Mouse (Mus musculus) cortical plate, adult 2 months (tissue): ENCODE results near the gene Amer3.

ENCODE experiments used
- CTCF ChIP-seq: fragments of 200-500 bp; IDR thresholded peaks from 2 replicates; pipeline ENCODE4 v1.5.1; 2011; ENCODE audit warnings: mild to moderate bottlenecking, control low read depth, low read length; ENCODE audit not compliant: insufficient read depth; ENCODE audit errors: extremely low read depth
- POLR2A ChIP-seq: fragments of 200-500 bp; IDR thresholded peaks from 2 replicates; pipeline ENCODE4 v1.6.1; 2011; ENCODE audit warnings: mild to moderate bottlenecking, low read length, control low read depth; ENCODE audit not compliant: insufficient read depth; ENCODE audit errors: extremely low read depth

DNA sequence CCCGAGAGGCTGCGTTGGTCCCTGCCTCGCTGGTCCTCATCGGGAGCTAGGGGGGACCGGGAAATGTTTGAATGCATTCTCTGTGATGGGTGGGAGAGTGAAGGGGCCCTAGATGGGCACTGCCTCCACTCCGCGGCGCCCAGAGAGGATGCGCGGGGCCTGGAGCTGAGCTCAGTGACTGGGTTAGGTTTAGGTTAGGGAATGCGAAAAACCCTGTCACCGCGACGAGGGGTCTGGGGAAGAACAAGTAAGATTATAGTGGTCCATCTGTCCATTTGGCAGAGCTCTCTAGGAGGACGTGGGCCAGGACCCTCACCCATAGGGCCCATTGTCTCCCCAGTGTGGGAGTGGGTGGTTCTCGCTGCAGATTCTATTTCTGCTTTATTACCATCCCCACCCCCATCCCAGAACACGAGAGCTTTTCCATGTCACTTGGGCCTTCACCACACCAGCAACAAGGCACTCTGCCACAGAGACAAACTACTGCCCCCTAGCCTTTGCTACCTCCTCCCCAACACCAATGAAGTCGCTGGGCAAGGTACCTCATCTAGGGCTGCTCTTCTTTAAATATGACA lies 412 bp downstream of the Amer3 start:
- no peak for TF ChIP-seq CTCF
- TF ChIP-seq POLR2A = no peak
